Mouse (Mus musculus) cortical plate, adult 2 months (tissue): ENCODE results near the gene Ttf2.

Experiments
- CTCF ChIP-seq: fragments of 200-500 bp; IDR thresholded peaks from 2 replicates; pipeline ENCODE4 v1.5.1; 2011; ENCODE audit warnings: mild to moderate bottlenecking, control low read depth, low read length; ENCODE audit not compliant: insufficient read depth; ENCODE audit errors: extremely low read depth
- POLR2A ChIP-seq: fragments of 200-500 bp; IDR thresholded peaks from 2 replicates; pipeline ENCODE4 v1.6.1; 2011; ENCODE audit warnings: mild to moderate bottlenecking, low read length, control low read depth; ENCODE audit not compliant: insufficient read depth; ENCODE audit errors: extremely low read depth

- no peak for TF ChIP-seq CTCF
- TF ChIP-seq POLR2A = no peak
Measured at GRCm38 (mm10) chr3:100908594-100908993, 60.9 kb downstream of the Ttf2 start.
